Mouse (Mus musculus) CH12.LX (cell line): ENCODE results near the gene Acsl3. TPM values are rescaled to one million over a fixed set of nuclear protein-coding genes. Genes with fewer than 3 reads are reported as not detected.

Source experiments
- DNase-seq: peaks from one replicate; pipeline ENCODE4 v3.0.0-alpha.2; 2013; ENCODE audit errors: extremely low read depth
- H3K27ac ChIP-seq: 2 replicates; pipeline ENCODE4 v1.5.1; 2012; ENCODE audit warnings: low read depth, mild to moderate bottlenecking, control low read depth, moderate library complexity; ENCODE audit not compliant: insufficient read depth
- H3K27me3 ChIP-seq: replicated peaks from 2 replicates; pipeline ENCODE3; 2012; ENCODE audit warnings: inconsistent platforms
- H3K36me3 ChIP-seq, 2 experiments: replicated peaks in 1 of 2; 2 replicates each; pipeline versions ENCODE3 to v1.6.1; 2012; ENCODE audit warnings: inconsistent platforms in 1 of 2, low read length in 1 of 2, mild to moderate bottlenecking in 1 of 2, mixed read lengths in 1 of 2, moderate library complexity in 1 of 2; ENCODE audit not compliant: control insufficient read depth in 1 of 2, insufficient read depth in 1 of 2
- H3K4me1 ChIP-seq, 2 experiments: 2 replicates each; pipeline ENCODE4 v1.6.1; 2012; ENCODE audit warnings: inconsistent platforms in 1 of 2, moderate library complexity in 1 of 2; ENCODE audit not compliant: insufficient read depth in 2 of 2, control insufficient read depth in 1 of 2
- H3K4me2 ChIP-seq: 2 replicates; pipeline ENCODE4 v1.6.1; 2012; ENCODE audit warnings: low read depth, mild to moderate bottlenecking, control low read depth; ENCODE audit not compliant: poor library complexity, insufficient read depth, severe bottlenecking
- H3K4me3 ChIP-seq, 3 experiments: fragments of 150-350 bp in 1 of 3; sonication (generic) in 1 of 3; replicated peaks in 1 of 3; 2 replicates each; pipeline versions ENCODE3 to v1.5.1; 2011 to 2012; ENCODE audit warnings: low read depth in 2 of 3, low read length in 2 of 3, mild to moderate bottlenecking in 2 of 3, moderate library complexity in 2 of 3, control low read depth in 1 of 3, improper control_type of control experiment in 1 of 3, inconsistent platforms in 1 of 3, mixed read lengths in 1 of 3; ENCODE audit not compliant: poor library complexity in 1 of 3
- H3K79me2 ChIP-seq: replicated peaks from 2 replicates; pipeline ENCODE4 v1.6.1; 2012; ENCODE audit warnings: mild to moderate bottlenecking, moderate library complexity; ENCODE audit not compliant: control insufficient read depth, poor library complexity, insufficient read depth, severe bottlenecking; ENCODE audit errors: extremely low read depth
- H3K9ac ChIP-seq: 2 replicates; pipeline ENCODE4 v1.6.1; 2012; ENCODE audit warnings: low read depth, mild to moderate bottlenecking, control low read depth, moderate library complexity; ENCODE audit not compliant: insufficient read depth
- H3K9me3 ChIP-seq: replicated peaks from 2 replicates; pipeline ENCODE3; 2012; ENCODE audit warnings: low read length, inconsistent platforms, mixed read lengths
- CHD1 ChIP-seq: IDR thresholded peaks from 2 replicates; pipeline ENCODE4 v1.6.1; 2012; ENCODE audit warnings: low read depth, low read length, improper control_type of control experiment, inconsistent platforms
- CHD2 ChIP-seq: IDR thresholded peaks from 2 replicates; pipeline ENCODE4 v1.6.1; 2011; ENCODE audit warnings: low read length, improper control_type of control experiment
- CTCF ChIP-seq, 2 experiments: IDR thresholded peaks in 1 of 2; conservative IDR thresholded peaks in 1 of 2; 2 replicates each; pipeline ENCODE4 v1.5.1; 2011 to 2012; ENCODE audit warnings: low read depth in 2 of 2, low read length in 2 of 2, improper control_type of control experiment in 1 of 2, inconsistent platforms in 1 of 2, mild to moderate bottlenecking in 1 of 2, moderate library complexity in 1 of 2
- E2F4 ChIP-seq: IDR thresholded peaks from 2 replicates; pipeline ENCODE4 v1.6.1; 2011; ENCODE audit warnings: low read depth, low read length, improper control_type of control experiment; ENCODE audit not compliant: insufficient replicate concordance
- ELF1 ChIP-seq: IDR thresholded peaks from 2 replicates; pipeline ENCODE4 v1.6.1; 2014; ENCODE audit warnings: low read depth, mild to moderate bottlenecking, inconsistent platforms, low read length, improper control_type of control experiment
- EP300 ChIP-seq: IDR thresholded peaks from 2 replicates; pipeline ENCODE4 v1.6.1; 2011; ENCODE audit warnings: low read length, improper control_type of control experiment
- ETS1 ChIP-seq: conservative IDR thresholded peaks from 2 replicates; pipeline ENCODE4 v1.6.1; 2012; ENCODE audit warnings: low read depth, mild to moderate bottlenecking, inconsistent platforms, low read length, improper control_type of control experiment, moderate library complexity
- HCFC1 ChIP-seq: IDR thresholded peaks from 2 replicates; pipeline ENCODE4 v1.6.1; 2012; ENCODE audit warnings: low read depth, mild to moderate bottlenecking, inconsistent platforms, low read length, improper control_type of control experiment
- JUND ChIP-seq: conservative IDR thresholded peaks from 2 replicates; pipeline ENCODE4 v1.6.1; 2011; ENCODE audit warnings: low read depth, low read length, improper control_type of control experiment
- MAX ChIP-seq: IDR thresholded peaks from 2 replicates; pipeline ENCODE4 v1.6.1; 2011; ENCODE audit warnings: low read length, improper control_type of control experiment
- MAZ ChIP-seq: IDR thresholded peaks from 2 replicates; pipeline ENCODE4 v1.6.1; 2012; ENCODE audit warnings: low read depth, mild to moderate bottlenecking, inconsistent platforms, low read length, improper control_type of control experiment, moderate library complexity
- MYC ChIP-seq: IDR thresholded peaks from 2 replicates; pipeline ENCODE4 v1.6.1; 2011; ENCODE audit warnings: low read depth, mild to moderate bottlenecking, improper control_type of control experiment, low read length
- NELFE ChIP-seq: IDR thresholded peaks from 2 replicates; pipeline ENCODE4 v1.6.1; 2011; ENCODE audit warnings: low read depth, low read length, improper control_type of control experiment
- NRF1 ChIP-seq: IDR thresholded peaks from 2 replicates; pipeline ENCODE4 v1.6.1; 2014; ENCODE audit warnings: low read depth, mild to moderate bottlenecking, inconsistent platforms, low read length, improper control_type of control experiment, moderate library complexity
- PAX5 ChIP-seq: IDR thresholded peaks from 2 replicates; pipeline ENCODE4 v1.6.1; 2012; ENCODE audit warnings: low read length, inconsistent platforms, mixed read lengths
- POLR2AphosphoS2 ChIP-seq: IDR thresholded peaks from 2 replicates; pipeline ENCODE4 v1.6.1; 2011; ENCODE audit warnings: low read depth, low read length, improper control_type of control experiment
- RAD21 ChIP-seq: IDR thresholded peaks from 2 replicates; pipeline ENCODE4 v1.6.1; 2011; ENCODE audit warnings: low read depth, mild to moderate bottlenecking, low read length, improper control_type of control experiment, moderate library complexity
- SIN3A ChIP-seq: IDR thresholded peaks from 2 replicates; pipeline ENCODE4 v1.6.1; 2012; ENCODE audit warnings: low read length, improper control_type of control experiment, inconsistent platforms
- TCF12 ChIP-seq: IDR thresholded peaks from 2 replicates; pipeline ENCODE4 v1.6.1; 2014; ENCODE audit warnings: low read depth, mild to moderate bottlenecking, inconsistent platforms, low read length, improper control_type of control experiment
- UBTF ChIP-seq: IDR thresholded peaks from 2 replicates; pipeline ENCODE4 v1.6.1; 2012; ENCODE audit warnings: low read depth, mild to moderate bottlenecking, inconsistent platforms, low read length, improper control_type of control experiment, moderate library complexity
- ZKSCAN1 ChIP-seq: IDR thresholded peaks from 2 replicates; pipeline ENCODE4 v1.6.1; 2012; ENCODE audit warnings: low read depth, inconsistent platforms, low read length, improper control_type of control experiment, borderline replicate concordance
- ZNF384 ChIP-seq: IDR thresholded peaks from 2 replicates; pipeline ENCODE4 v1.6.1; 2012; ENCODE audit warnings: low read depth, low read length, improper control_type of control experiment, inconsistent platforms
- dilution Hi-C: fragments of 300-500 bp; cut with MboI; formaldehyde crosslinking; loops from 2 replicates; pipeline ENCODE4 v1.14.3; 2020; ENCODE audit warnings: low sequenced_read_pairs; ENCODE audit not compliant: extremely low pct_unique_long_range_greater_than_20kb, extremely low pct_ligation_motif_present
- in situ Hi-C: fragments of 300-500 bp; cut with MboI; formaldehyde crosslinking; loops from 3 replicates; pipeline ENCODE4 v1.14.3; 2019; ENCODE audit warnings: low sequenced_read_pairs, low pct_ligation_motif_present, low pct_unique_long_range_greater_than_20kb, mixed read lengths
- polyA plus RNA-seq: library from polyadenylated mRNA; unstranded; fragments of >175 nt; gene quantifications from 2 replicates; pipeline ENCODE4 v1.2.1, GENCODE M21; 2012; ENCODE audit warnings: low read depth; ENCODE audit not compliant: insufficient read length
- total RNA-seq, 2 experiments: library from RNA; depleted of rRNA; stranded (reverse); fragments of 300-350 nt in 1 of 2; fragments of >200 nt in 1 of 2; gene quantifications; 2 replicates each; pipeline ENCODE4 v1.2.3; 2012 to 2014

Acsl3 gene
- total and polyA plus RNA-seq, 3 experiments, result 19.0 to 57.5 (median 25.3) TPM

GRCm38 (mm10) chr1:78658441-78659269, 1.0 kb downstream of the Acsl3 start:
- TF ChIP-seq MAZ, result no peak
- peak; percentile 25; the same call in 1 of the 2 replicates for TF ChIP-seq MYC
- TF ChIP-seq EP300, result no peak
- 0 out of 2 replicates have a peak, but pooled peaks have one; percentile 59 for TF ChIP-seq CHD1
- H3K4me1 ChIP-seq, result peaks cover 3 to 31% of the 10 kb centered on the region in 2 experiments
- peaks cover 19% of the 10 kb centered on the region for H3K79me2 ChIP-seq
- in situ Hi-C loops (no loop called here), dilution Hi-C loops (no loop called here)
- H3K9ac ChIP-seq, result peak overlapping the region; percentile 88
- no peak for DNase-seq
- no peak overlapping the region for H3K27ac ChIP-seq
- no peaks in the 10 kb centered on the region for H3K9me3 ChIP-seq
- H3K4me3 ChIP-seq, result peak overlapping the region; percentile 91 to 100 (median 98)
- peak overlapping the region; percentile 88 for H3K4me2 ChIP-seq
- H3K27me3 ChIP-seq, result no peaks in the 10 kb centered on the region
- H3K36me3 ChIP-seq, result peaks cover 0 to 6% of the 10 kb centered on the region in 2 experiments

GRCm38 (mm10) chr1:78659270-78659823, 1.7 kb downstream of the Acsl3 start:
- H3K27me3 ChIP-seq, result no peaks in the 10 kb centered on the region
- H3K79me2 ChIP-seq, result peaks cover 22% of the 10 kb centered on the region
- DNase-seq, result no peak
- TF ChIP-seq ELF1, result no peak
- TF ChIP-seq MAX, result no peak
- TF ChIP-seq NELFE, result no peak
- no peak for TF ChIP-seq TCF12
- TF ChIP-seq HCFC1, result no peak
- TF ChIP-seq PAX5, result no peak
- TF ChIP-seq CHD2, result no peak
- no peak for TF ChIP-seq E2F4
- no peak for TF ChIP-seq RAD21
- no peak for TF ChIP-seq CTCF (conservative IDR thresholded peaks at IDR 0.05 in 1 of 2, IDR thresholded peaks at IDR 0.05 in 1 of 2; ENCODE audit: low read depth in 2 of 2, low read length in 2 of 2)
- no peak for TF ChIP-seq ZKSCAN1
- TF ChIP-seq SIN3A, result no peak
- no peak for TF ChIP-seq POLR2AphosphoS2
- TF ChIP-seq ZNF384, result no peak
- TF ChIP-seq ETS1, result no peak
- TF ChIP-seq UBTF, result no peak
- TF ChIP-seq NRF1, result no peak
- TF ChIP-seq JUND, result no peak
- dilution Hi-C loops, result no loop called here
- H3K4me2 ChIP-seq, result peak overlapping the region; percentile 88
- peak overlapping the region; percentile 91 to 100 (median 98) for H3K4me3 ChIP-seq
- H3K36me3 ChIP-seq, result peaks cover 3 to 12% of the 10 kb centered on the region in 2 experiments
- peaks cover 3 to 31% of the 10 kb centered on the region in 2 experiments for H3K4me1 ChIP-seq
- H3K27ac ChIP-seq, result no peak overlapping the region
- in situ Hi-C loops, result no loop called here
- peak overlapping the region; percentile 50 for H3K9ac ChIP-seq
- no peaks in the 10 kb centered on the region for H3K9me3 ChIP-seq
